Mouse (Mus musculus) thymus, adult 2 months (tissue): ENCODE measurements around the gene Pdcd7.

ENCODE experiments used
- CTCF ChIP-seq: fragments of 200-500 bp; IDR thresholded peaks from 2 replicates; pipeline ENCODE4 v1.5.1; 2012; ENCODE audit warnings: mild to moderate bottlenecking, control low read depth, low read length, moderate library complexity, borderline replicate concordance; ENCODE audit not compliant: control insufficient read depth, poor library complexity, insufficient read depth; ENCODE audit errors: extremely low read depth
- POLR2A ChIP-seq: fragments of 200-500 bp; IDR thresholded peaks from 2 replicates; pipeline ENCODE4 v1.6.1; 2012; ENCODE audit warnings: mild to moderate bottlenecking, low read length, control low read depth, moderate library complexity; ENCODE audit not compliant: control insufficient read depth, poor library complexity, insufficient read depth; ENCODE audit errors: extremely low read depth

- no peak for TF ChIP-seq CTCF
- TF ChIP-seq POLR2A: no peak
Measured at GRCm38 (mm10) chr9:65404331-65405183, 58.7 kb downstream of the Pdcd7 start.
